Mouse (Mus musculus) lung, adult 2 months (tissue): ENCODE measurements around the gene Hpd. TPM values are rescaled to one million over a fixed set of nuclear protein-coding genes. Genes with fewer than 3 reads are reported as not detected.

ENCODE experiments used
- DNase-seq: peaks from one replicate; pipeline ENCODE4 v3.0.0; 2022
- H3K4me1 ChIP-seq: fragments of 200-500 bp; 2 replicates; pipeline ENCODE4 v1.6.1; 2011; ENCODE audit warnings: low read length; ENCODE audit not compliant: control insufficient read depth, insufficient read depth
- H3K4me3 ChIP-seq: fragments of 200-500 bp; replicated peaks from 2 replicates; pipeline ENCODE3; 2011; ENCODE audit warnings: low read depth, mild to moderate bottlenecking, control low read depth, low read length; ENCODE audit errors: extremely low read depth
- CTCF ChIP-seq: fragments of 200-500 bp; IDR thresholded peaks from 2 replicates; pipeline ENCODE4 v1.5.1; 2011; ENCODE audit warnings: mild to moderate bottlenecking, low read length, control low read depth; ENCODE audit not compliant: insufficient read depth
- POLR2A ChIP-seq: fragments of 200-500 bp; IDR thresholded peaks from 2 replicates; pipeline ENCODE4 v1.6.1; 2011; ENCODE audit warnings: low read depth, mild to moderate bottlenecking, control low read depth, low read length, borderline replicate concordance; ENCODE audit errors: extremely low read depth
- WGBS: fragments of 180-500 bp; shearing (Covaris S2); methylation state at CpG from one replicate; pipeline ENCODE4 v1.1.7; 2018; 5-methylcytosine and 5-hydroxymethylcytosine counted together
- polyA plus RNA-seq: library from polyadenylated mRNA; depleted of rRNA; stranded (reverse); fragments of >200 nt; gene quantifications from 2 replicates; pipeline ENCODE4 v1.2.3, GENCODE M21; 2012

The Hpd gene
- polyA plus RNA-seq, 1 experiment = 2.2 TPM

DNA sequence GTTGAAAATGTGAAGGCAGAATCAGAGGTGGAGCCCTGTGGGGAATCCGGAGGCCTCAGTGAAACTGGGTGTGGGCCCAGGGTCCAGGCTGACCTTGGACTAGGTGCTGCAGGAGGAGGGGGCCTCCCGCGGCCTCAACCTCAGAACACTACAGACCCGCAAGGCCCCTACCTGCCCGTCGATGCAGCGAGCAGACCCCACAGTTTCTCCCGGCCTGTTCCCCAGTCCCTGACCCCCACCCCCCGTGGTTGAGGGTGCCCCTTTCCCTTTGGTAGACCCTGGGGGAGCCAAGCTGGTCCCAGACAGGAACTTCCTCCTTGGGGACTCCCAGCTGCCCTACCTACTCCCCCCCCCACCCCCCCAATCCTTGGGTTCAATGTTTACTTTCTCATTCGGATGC, 16.1 kb downstream of the Hpd start:
- no peak for DNase-seq
- no peak for TF ChIP-seq CTCF
- TF ChIP-seq POLR2A = no peak
- 81% methylated on average over 10 of the region's 10 CpGs for WGBS
- H3K4me1 ChIP-seq = no peaks in the 10 kb centered on the region
- H3K4me3 ChIP-seq = no peak overlapping the region

DNA sequence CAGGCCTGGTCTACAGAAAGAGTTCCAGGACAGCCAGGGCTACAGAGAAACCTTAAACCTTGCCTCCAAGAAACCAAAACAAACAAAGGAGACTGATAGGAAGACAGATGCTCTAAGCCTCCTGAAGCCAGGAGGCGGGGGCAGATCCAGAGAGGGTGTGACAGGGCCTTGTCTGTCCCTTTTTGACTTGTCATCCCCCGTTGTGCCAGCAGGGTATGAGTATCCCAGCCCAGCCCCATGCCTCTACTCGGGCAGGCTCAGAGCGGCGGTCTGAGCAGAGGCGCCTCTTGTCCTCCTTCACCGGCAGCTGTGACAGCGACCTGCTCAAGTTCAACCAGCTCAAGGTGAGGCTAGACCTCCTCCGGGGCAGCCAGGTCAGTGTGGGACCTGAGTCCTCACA, 19.6 kb downstream of the Hpd start:
- Histone ChIP-seq H3K4me3 (no peak overlapping the region), H3K4me1 (no peaks in the 10 kb centered on the region)
- 75% methylated on average over 9 of the region's 9 CpGs for WGBS
- DNase-seq = no peak
- TF ChIP-seq CTCF (no peak), POLR2A (no peak)

DNA sequence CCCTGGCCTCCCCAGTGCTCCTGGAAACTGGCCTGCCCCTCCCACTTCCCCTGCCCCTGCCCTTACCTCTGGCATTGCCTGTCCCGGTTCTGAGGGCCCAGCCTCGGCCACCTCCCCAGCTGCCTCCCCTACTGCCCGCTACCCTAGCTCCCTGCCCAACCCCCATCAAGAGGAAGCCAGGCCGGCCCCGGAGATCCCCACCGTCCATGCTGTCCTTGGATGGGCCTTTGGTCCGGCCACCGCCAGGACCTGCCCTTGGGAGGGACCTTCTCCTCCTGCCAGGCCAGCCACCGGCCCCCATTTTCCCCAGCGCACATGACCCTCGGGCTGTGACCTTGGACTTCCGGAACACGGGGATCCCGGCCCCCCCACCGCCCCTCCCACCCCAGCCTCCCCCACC, 22.2 kb downstream of the Hpd start:
- TF ChIP-seq CTCF (no peak), POLR2A (no peak)
- no peak for DNase-seq
- no peak overlapping the region for H3K4me3 ChIP-seq

DNA sequence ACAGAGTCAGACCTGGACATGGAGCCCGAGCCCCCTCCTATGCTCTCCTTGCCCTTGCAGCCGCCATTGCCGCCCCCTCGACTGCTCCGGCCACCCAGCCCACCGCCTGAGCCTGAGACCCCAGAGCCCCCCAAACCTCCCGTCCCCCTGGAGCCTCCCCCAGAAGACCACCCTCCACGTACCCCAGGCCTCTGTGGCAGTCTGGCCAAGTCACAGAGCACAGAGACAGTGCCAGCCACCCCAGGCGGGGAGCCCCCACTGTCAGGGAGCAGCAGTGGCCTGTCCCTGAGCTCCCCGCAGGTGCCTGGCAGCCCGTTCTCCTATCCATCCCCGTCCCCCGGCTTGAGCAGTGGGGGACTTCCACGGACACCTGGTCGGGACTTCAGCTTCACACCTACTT, 22.7 kb downstream of the Hpd start:
- Histone ChIP-seq H3K4me3 (no peak overlapping the region), H3K4me1 (no peaks in the 10 kb centered on the region)
- no peak for DNase-seq
- WGBS = 96% methylated on average over 15 of the region's 15 CpGs
- TF ChIP-seq POLR2A = no peak
- no peak for TF ChIP-seq CTCF

More for the DNA sequence above, 22.2 kb downstream of the Hpd start:
- H3K4me1 ChIP-seq = no peaks in the 10 kb centered on the region
- 86% methylated on average over 9 of the region's 15 CpGs for WGBS

DNA sequence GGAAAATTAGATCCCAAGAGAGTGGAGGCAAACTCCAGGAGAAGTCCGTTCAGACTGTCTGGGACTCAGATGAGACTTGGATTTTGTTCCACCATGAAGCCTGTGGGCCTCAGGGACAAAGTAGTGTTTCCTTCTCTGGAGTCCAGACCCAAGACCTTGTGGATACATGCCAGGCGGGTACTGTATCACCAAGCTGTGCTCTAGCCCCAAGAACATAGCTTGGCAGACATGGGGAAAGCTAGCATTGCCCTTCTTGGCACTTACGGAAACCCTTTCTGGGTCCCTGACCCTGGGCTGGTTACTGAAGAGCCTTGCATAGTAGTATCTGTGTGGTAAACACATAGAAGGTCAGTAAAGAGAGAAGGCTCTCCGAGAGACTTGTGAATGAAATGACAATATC, 23.1 kb downstream of the Hpd start:
- TF ChIP-seq CTCF = no peak
- no peak for TF ChIP-seq POLR2A
- Histone ChIP-seq H3K4me3 (no peak overlapping the region), H3K4me1 (no peaks in the 10 kb centered on the region)
- DNase-seq = no peak
- 88% methylated on average over 4 of the region's 4 CpGs for WGBS

DNA sequence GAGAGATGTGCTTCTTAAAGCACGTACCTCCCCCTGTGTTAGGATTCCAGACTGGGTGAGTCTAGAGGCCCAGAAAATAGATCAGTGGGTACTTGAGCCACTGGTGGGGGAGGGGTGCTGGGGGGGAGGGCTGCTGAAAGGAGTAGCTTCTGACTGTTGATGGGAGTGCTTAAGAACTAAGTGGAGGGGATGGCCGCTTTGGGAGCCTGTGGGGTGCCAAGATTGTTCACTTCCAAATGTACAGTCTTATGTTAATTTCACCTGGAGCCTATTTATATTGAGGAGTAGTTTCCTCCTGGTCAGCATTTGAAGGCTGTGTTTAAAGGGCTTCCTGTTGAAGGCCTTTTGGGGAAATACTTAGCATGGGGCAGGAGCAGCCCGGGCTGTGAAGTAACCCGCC, 24.6 kb downstream of the Hpd start:
- DNase-seq = no peak
- Histone ChIP-seq H3K4me1 (no peaks in the 10 kb centered on the region), H3K4me3 (no peak overlapping the region)
- 80% methylated on average over 4 of the region's 4 CpGs for WGBS
- TF ChIP-seq POLR2A = no peak
- no peak for TF ChIP-seq CTCF

DNA sequence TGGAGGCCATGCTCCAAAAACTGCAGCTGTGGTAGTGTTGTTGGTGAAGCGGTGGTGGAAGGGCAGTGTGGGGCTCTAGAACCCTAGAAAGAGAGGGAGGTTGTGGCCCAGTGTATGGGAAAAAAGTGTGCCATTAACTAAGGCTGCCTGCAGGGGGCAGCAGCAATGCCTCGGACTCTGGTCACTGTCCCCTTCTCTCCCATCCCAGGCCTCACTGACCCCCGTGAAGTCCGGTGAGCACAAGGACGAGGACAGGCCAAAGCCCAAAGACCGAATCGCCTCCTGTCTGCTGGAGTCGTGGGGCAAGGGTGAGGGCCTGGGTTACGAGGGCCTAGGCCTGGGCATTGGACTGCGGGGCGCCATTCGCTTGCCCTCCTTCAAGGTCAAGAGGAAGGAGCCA, 25.8 kb downstream of the Hpd start:
- Histone ChIP-seq H3K4me1 (no peaks in the 10 kb centered on the region), H3K4me3 (no peak overlapping the region)
- TF ChIP-seq CTCF = peak; percentile 49
- no peak for TF ChIP-seq POLR2A
- no peak for DNase-seq
- 88% methylated on average over 12 of the region's 12 CpGs for WGBS

DNA sequence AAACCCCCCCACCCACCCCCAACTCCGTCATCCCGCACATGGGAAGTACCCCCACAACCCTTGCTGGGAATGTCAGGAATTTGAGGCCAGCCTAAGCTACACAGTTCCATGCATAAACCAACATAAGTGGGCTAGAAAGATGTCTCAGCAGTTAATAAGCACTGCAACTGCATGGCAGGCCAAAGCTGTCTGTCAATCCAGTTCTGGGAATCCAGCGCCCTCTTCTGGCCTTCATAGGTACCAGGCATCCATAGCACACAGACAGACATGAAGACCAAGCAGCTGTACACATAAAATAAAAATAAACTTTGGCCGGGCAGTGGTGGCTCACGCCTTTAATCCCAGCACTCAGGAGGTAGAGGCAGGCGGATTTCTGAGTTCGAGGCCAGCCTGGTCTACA, 27.1 kb downstream of the Hpd start:
- TF ChIP-seq CTCF (peak; percentile 85), POLR2A (no peak)
- peak; percentile 63 for DNase-seq
- H3K4me3 ChIP-seq = no peak overlapping the region
- WGBS = 31% methylated on average over 7 of the region's 7 CpGs
- H3K4me1 ChIP-seq = peaks cover 3% of the 10 kb centered on the region

DNA sequence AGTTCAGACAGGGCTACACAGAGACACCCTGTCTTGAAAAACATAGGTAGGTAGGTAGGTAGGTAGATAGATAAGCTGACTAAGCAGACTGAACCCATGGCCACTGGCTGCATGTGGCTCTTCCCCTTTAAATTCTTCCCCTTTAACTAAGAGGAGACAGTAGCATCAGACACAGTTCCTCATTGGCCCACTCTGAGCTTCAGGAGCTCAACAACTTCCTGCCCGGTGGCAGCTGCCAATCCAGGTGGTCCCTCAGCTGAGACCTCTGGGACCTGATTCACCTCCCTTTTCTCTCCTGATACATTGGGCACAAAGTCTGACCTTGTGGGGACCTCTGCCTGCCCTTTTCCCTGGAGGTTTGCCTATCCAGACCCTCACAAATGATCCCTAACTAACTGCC, 29.6 kb downstream of the Hpd start:
- 50% methylated on average over 1 of the region's 1 CpGs for WGBS
- DNase-seq = no peak

DNA sequence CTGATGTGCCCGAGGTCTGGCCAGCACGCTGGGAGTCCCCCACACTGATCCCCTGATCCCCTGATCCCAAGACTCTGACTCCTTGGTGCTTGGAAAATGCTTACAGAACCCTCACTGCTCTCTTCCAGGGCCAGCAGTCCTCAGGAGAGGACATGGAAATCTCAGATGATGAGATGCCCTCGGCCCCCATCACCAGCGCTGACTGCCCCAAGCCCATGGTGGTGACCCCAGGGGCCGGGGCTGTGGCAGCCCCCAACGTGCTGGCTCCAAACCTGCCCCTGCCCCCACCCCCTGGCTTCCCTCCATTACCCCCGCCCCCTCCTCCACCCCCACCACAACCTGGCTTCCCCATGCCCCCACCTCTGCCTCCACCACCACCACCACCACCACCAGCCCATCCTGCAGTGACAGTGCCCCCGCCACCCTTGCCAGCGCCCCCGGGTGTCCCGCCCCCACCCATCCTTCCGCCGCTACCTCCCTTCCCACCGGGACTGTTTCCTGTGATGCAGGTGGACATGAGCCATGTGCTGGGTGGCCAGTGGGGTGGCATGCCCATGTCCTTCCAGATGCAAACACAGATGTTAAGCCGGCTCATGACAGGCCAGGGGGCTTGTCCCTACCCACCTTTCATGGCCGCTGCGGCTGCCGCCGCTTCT, 30.7 kb downstream of the Hpd start:
- Histone ChIP-seq H3K4me1 (peaks cover 15% of the 10 kb centered on the region), H3K4me3 (no peak overlapping the region)
- no peak for DNase-seq
- TF ChIP-seq CTCF = no peak
- TF ChIP-seq POLR2A = no peak
- WGBS = 91% methylated on average over 19 of the region's 19 CpGs

More for the DNA sequence above, 29.6 kb downstream of the Hpd start:
- Histone ChIP-seq H3K4me1 (peaks cover 15% of the 10 kb centered on the region), H3K4me3 (no peak overlapping the region)
- TF ChIP-seq POLR2A (no peak), CTCF (no peak)
